Mouse (Mus musculus) liver, embryonic 16.5 days (tissue): ENCODE measurements around the gene AA986860. TPM values are rescaled to one million over a fixed set of nuclear protein-coding genes. Genes with fewer than 3 reads are reported as not detected.

Source experiments
- ATAC-seq: fragments of 200-750 bp; cut with Nextera tagmentation; 2 replicates; pipeline ENCODE4 v1.8.0; 2017; ENCODE audit warnings: low read depth, mild to moderate bottlenecking, moderate number of reproducible peaks, moderate library complexity
- H3K27ac ChIP-seq: fragments of 300-500 bp; sonication (generic); 2 replicates; pipeline ENCODE4 v1.5.1; 2014; ENCODE audit warnings: mild to moderate bottlenecking, low read length
- H3K27me3 ChIP-seq: fragments of 300-500 bp; sonication (generic); 2 replicates; pipeline ENCODE4 v1.6.1; 2014; ENCODE audit warnings: low read depth, low read length, mixed read lengths; ENCODE audit not compliant: control insufficient read depth, insufficient read depth
- H3K36me3 ChIP-seq: fragments of 300-500 bp; sonication (generic); 2 replicates; pipeline ENCODE4 v1.6.1; 2014; ENCODE audit warnings: mild to moderate bottlenecking; ENCODE audit not compliant: control insufficient read depth, insufficient read depth
- H3K4me1 ChIP-seq: fragments of 300-500 bp; sonication (generic); 2 replicates; pipeline ENCODE4 v1.6.1; 2014; ENCODE audit warnings: low read depth, low read length, mixed read lengths; ENCODE audit not compliant: control insufficient read depth
- H3K4me2 ChIP-seq: fragments of 300-500 bp; sonication (generic); 2 replicates; pipeline ENCODE4 v1.6.1; 2014; ENCODE audit warnings: low read depth, low read length, mixed read lengths
- H3K4me3 ChIP-seq: fragments of 300-500 bp; sonication (generic); 2 replicates; pipeline ENCODE4 v1.5.1; 2014; ENCODE audit warnings: low read depth, mild to moderate bottlenecking, low read length
- H3K9ac ChIP-seq: fragments of 300-500 bp; sonication (generic); 2 replicates; pipeline ENCODE4 v1.6.1; 2014; ENCODE audit warnings: low read depth, low read length
- H3K9me3 ChIP-seq: fragments of 300-500 bp; sonication (generic); replicated peaks from 2 replicates; pipeline ENCODE4 v1.6.1; 2016; ENCODE audit warnings: low read length; ENCODE audit not compliant: control insufficient read depth
- WGBS: fragments of 180-500 bp; shearing (Covaris S2); extraction: QIAGEN DNeasy Blood & Tissue Kit; methylation state at CpG from one replicate; pipeline ENCODE4 v1.1.7; 2014; ENCODE audit not compliant: insufficient replicate concordance; 5-methylcytosine and 5-hydroxymethylcytosine counted together
- polyA plus RNA-seq: library from polyadenylated mRNA; unstranded; fragments of >200 nt; fragmentation: Nextera tagmentation; extraction: Ambion mirVana; gene quantifications from 2 replicates; pipeline ENCODE4 v1.2.1, GENCODE M21; 2015

AA986860 gene
- polyA plus RNA-seq, 1 experiment from 2014 or later = 7.3 TPM

DNA sequence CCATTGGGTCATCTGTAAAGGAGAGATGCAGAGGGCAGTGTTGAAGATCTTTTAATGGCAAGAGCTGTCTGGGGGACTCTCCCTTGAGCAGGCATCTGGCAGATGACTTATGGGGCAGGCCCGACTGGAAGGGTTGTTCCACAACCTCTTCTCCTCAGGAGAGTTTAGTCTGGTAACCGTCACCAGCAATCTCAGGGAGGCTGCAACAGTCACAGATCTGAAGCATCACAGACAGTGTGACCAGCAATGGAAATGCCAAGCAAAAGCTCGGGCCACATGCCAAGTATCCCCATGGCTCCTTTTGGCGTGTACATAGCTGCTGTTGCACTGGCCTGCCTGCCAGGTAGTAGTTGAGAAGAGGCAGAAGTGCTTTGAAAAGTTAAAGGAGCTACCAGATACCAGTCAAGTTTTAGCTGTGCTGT is 8.5 kb downstream of the AA986860 start:
- H3K9ac ChIP-seq = peak overlapping the region; percentile 87
- H3K9me3 ChIP-seq = no peaks in the 10 kb centered on the region
- peaks cover 8% of the 10 kb centered on the region; the same call in 1 of the 2 replicates for H3K36me3 ChIP-seq
- peak overlapping the region; percentile 67 for H3K4me2 ChIP-seq
- 28% methylated on average over 4 of the region's 4 CpGs for WGBS
- ATAC-seq = no peak
- H3K4me1 ChIP-seq = peaks cover 84% of the 10 kb centered on the region
- peak overlapping the region; percentile 67 for H3K4me3 ChIP-seq
- peak overlapping the region; percentile 97 for H3K27ac ChIP-seq
- no peaks in the 10 kb centered on the region for H3K27me3 ChIP-seq

DNA sequence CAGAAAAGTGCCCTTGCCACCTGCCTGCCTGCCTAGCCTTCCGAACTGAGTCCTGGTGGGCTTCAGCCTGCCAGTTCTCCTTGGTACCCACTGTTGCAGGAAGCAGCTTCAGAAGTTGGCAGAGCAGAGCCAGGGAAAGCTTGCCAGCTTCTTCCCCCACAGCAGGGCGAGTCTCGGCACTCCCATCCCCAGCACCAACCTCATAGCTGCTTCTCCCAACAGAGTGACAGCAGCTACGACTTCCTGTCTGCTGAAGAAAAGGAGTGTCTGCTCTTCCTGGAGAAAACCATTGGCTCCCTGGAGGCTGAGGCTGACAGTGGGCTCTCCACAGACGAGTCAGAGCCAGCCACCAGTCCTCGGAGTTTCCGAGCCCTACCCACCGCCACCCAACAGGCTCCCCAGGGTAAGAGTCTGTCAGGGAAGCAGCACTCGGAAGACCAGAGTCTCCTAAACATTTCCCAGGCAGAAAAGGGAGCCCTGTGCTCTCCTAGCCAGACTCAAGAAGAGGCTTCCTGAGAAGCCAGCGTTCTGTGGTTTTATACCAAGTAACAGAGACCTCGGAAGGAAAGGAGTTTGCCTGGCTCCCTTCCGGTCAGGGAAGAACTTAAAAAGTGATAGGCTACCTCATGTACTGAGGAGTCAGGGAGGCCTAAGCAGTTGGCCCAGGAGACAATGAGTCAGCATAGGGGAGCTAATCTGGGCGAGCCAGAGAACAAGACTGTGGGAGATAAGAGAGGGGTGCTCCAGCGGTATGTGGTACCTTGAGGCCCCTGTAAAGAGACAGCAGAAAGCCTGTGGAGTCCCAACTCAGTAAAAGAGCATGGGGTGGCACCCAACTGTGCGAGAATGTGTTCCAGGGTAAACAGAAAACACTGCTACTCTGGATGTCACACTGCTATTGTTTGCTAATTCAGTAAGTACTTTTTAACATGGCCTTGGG is 9.3 kb downstream of the AA986860 start:
- Histone ChIP-seq H3K4me2 (peak overlapping the region; percentile 67), H3K4me3 (peak overlapping the region; percentile 67), H3K27ac (peak overlapping the region; percentile 97), H3K36me3 (peaks cover 8% of the 10 kb centered on the region; the same call in 1 of the 2 replicates), H3K9me3 (no peaks in the 10 kb centered on the region), H3K27me3 (no peaks in the 10 kb centered on the region), H3K4me1 (peaks cover 85% of the 10 kb centered on the region), H3K9ac (peak overlapping the region; percentile 87)
- ATAC-seq = peak; percentile 96
- WGBS = 12% methylated on average over 15 of the region's 15 CpGs

DNA sequence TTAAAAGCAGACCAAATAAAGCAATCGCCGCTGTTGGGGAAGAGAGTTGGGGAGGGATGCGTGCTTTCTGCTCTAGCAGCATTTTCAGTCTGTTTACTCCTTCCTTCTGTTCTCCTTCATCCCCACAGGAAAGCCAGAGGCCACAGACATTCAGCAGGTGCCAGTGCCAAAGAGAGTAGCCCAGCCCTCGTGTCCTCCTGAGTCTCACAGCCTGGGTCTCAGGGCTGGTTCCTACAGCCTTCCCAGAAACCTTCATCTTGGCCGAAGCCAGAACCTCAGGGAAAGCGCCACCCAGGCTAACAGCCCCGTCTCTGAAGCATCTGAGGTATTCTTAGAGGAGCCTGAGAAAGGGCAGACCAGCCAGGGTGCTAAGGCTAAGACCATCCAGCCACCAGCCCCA is 10.4 kb downstream of the AA986860 start:
- H3K4me2 ChIP-seq = peak overlapping the region; percentile 67; the same call in 1 of the 2 replicates
- H3K36me3 ChIP-seq = peaks cover 8% of the 10 kb centered on the region; the same call in 1 of the 2 replicates
- H3K27ac ChIP-seq = peak overlapping the region; percentile 97
- peak overlapping the region; percentile 58 for H3K9ac ChIP-seq
- no peak for ATAC-seq
- no peak overlapping the region for H3K4me3 ChIP-seq
- H3K27me3 ChIP-seq = no peaks in the 10 kb centered on the region
- H3K4me1 ChIP-seq = peaks cover 93% of the 10 kb centered on the region
- no peaks in the 10 kb centered on the region for H3K9me3 ChIP-seq
- 72% methylated on average over 7 of the region's 7 CpGs for WGBS

DNA sequence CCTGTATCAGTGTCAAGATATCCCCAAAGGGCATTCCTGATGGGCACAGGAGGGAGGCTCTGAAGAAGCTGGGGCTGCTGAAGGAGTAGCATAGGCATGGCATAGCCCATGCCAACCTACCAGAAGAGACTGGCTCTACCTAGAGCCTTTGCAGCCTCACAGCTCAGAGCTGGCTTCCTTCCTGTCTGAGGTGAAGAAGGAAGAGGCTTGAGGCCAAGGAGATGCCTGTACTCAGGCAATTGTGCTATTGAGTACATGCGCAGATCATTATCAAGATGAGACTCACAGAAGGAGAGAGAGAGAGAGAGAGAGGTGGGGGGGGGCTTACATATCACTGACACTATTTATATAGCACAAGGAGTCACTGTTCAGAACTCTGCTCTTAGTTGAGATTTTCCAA is 12.0 kb downstream of the AA986860 start:
- 38% methylated on average over 1 of the region's 1 CpGs for WGBS
- peaks cover 77% of the 10 kb centered on the region for H3K4me1 ChIP-seq
- peak overlapping the region; percentile 44 for H3K9ac ChIP-seq
- H3K27me3 ChIP-seq = no peaks in the 10 kb centered on the region
- H3K4me2 ChIP-seq = peak overlapping the region; percentile 53
- ATAC-seq = no peak
- H3K4me3 ChIP-seq = no peak overlapping the region
- peak overlapping the region; percentile 97 for H3K27ac ChIP-seq
- H3K36me3 ChIP-seq = peaks cover 8% of the 10 kb centered on the region; the same call in 1 of the 2 replicates
- no peaks in the 10 kb centered on the region for H3K9me3 ChIP-seq

DNA sequence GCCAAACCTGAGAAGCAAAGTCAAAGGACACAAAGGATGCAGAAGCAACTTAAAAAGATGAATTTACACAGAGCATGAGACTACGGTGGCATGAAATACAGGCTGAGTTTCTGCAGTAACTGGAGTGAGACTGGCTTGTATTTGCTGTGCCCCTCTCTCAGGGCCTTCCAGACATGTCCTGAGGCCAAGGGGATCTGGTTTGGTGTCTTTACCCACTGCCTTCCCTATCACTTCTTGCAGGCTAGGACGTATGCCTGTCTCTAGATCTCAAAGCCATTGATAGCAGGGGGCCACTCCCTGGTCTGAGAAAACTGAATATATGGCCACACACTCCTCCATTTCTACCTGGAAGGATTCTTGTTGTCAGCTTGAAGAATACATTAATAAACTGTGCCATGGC is 12.4 kb downstream of the AA986860 start:
- H3K27ac ChIP-seq = peak overlapping the region; percentile 97
- peak overlapping the region; percentile 53 for H3K4me2 ChIP-seq
- H3K36me3 ChIP-seq = peaks cover 8% of the 10 kb centered on the region; the same call in 1 of the 2 replicates
- ATAC-seq = peak; percentile 37
- H3K9ac ChIP-seq = peak overlapping the region; percentile 44
- no peaks in the 10 kb centered on the region for H3K27me3 ChIP-seq
- WGBS = 21% methylated on average over 2 of the region's 2 CpGs
- H3K4me3 ChIP-seq = peak overlapping the region; percentile 5; the same call in 1 of the 2 replicates
- H3K9me3 ChIP-seq = no peaks in the 10 kb centered on the region
- peaks cover 73% of the 10 kb centered on the region for H3K4me1 ChIP-seq

DNA sequence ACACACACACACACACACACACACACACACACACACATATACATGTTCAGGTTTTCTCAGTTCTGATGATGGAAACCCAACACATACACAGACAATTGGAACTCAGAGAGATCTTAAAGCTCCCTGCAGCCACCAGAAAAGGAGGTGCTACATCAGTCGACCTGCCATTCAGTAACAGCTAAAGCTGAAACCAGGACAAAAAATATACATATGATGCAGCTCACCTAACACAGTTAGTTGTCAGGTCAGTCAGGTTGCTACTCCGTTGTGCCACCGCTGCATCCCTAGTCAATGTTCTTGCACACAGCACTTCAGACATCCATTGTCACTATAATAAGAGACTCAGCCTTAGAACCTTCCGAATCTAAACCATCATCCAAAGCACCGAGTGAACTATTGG is 13.2 kb downstream of the AA986860 start:
- Histone ChIP-seq H3K4me1 (peaks cover 66% of the 10 kb centered on the region), H3K27ac (peak overlapping the region; percentile 97), H3K9me3 (no peaks in the 10 kb centered on the region), H3K36me3 (peaks cover 8% of the 10 kb centered on the region; the same call in 1 of the 2 replicates), H3K27me3 (no peaks in the 10 kb centered on the region), H3K9ac (no peak overlapping the region), H3K4me3 (no peak overlapping the region), H3K4me2 (no peak overlapping the region)
- 77% methylated on average over 5 of the region's 5 CpGs for WGBS
- no peak for ATAC-seq

DNA sequence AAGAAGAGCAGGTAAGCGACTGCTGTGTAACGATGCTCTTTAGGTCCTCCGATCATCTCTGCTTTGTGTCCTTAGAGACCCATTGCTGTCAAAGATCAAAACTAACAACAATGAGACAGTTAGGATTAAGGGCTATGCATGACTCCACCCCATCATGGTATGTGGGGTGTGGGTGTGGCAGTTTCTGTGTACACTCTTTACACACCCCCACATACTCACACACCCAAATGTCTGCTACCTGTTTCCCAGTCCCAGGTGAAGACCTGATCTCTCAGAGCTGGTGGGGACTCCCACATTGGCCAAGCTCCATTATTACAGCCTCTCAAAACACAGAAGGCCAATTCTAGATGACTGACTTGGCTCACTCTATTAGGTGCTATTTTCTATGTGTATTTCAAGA is 13.8 kb downstream of the AA986860 start:
- 86% methylated on average over 3 of the region's 3 CpGs for WGBS
- Histone ChIP-seq H3K4me2 (no peak overlapping the region), H3K36me3 (peaks cover 8% of the 10 kb centered on the region; the same call in 1 of the 2 replicates), H3K4me3 (no peak overlapping the region), H3K9ac (no peak overlapping the region), H3K27me3 (no peaks in the 10 kb centered on the region), H3K4me1 (peaks cover 61% of the 10 kb centered on the region), H3K9me3 (no peaks in the 10 kb centered on the region), H3K27ac (peak overlapping the region; percentile 62)
- ATAC-seq = no peak

DNA sequence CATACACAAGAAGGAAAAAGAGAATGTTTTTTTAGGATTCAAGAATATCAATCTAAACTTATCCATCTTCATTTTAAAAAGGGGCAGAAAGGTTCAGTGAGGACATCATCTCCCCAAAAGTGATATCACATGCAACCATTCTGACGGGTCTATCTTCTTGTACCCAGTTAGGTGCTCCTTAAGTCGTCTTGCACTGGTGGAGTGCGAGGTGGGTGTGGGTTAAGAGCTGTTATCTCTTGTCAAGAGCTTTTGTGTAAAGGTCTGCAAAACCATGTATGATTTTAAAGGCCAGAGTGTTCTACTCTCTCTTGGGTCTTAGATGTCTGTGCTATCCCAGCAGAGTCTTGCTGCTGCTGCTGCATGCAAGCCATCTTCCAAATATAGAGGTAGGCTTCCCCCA is 15.0 kb downstream of the AA986860 start:
- H3K36me3 ChIP-seq = peaks cover 8% of the 10 kb centered on the region; the same call in 1 of the 2 replicates
- H3K9me3 ChIP-seq = no peaks in the 10 kb centered on the region
- H3K27me3 ChIP-seq = no peaks in the 10 kb centered on the region
- no peak overlapping the region for H3K4me2 ChIP-seq
- H3K27ac ChIP-seq = no peak overlapping the region
- H3K4me3 ChIP-seq = no peak overlapping the region
- no peak for ATAC-seq
- WGBS = 18% methylated on average over 3 of the region's 3 CpGs
- peaks cover 52% of the 10 kb centered on the region for H3K4me1 ChIP-seq
- H3K9ac ChIP-seq = no peak overlapping the region

DNA sequence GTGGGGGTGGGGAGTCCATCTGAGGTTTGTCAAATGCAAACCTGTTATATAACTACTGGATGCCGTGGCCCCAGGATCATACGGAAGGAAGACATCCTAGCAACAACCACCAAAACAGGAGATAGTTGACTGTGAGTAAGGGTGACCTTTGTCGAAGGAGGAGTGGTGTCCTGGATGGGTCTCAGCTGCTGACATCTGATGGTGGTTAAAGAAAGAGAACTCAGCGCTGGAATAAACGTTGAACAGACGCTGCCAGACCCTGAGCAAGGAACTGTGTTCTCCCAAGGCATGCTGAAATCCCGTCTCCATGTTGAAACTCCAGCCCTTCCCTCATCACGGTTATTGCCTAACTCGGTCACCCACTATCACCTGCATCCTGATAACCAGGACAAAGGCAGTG is 27.9 kb downstream of the AA986860 start:
- peaks cover 7% of the 10 kb centered on the region for H3K4me1 ChIP-seq
- no peaks in the 10 kb centered on the region for H3K36me3 ChIP-seq
- WGBS = 49% methylated on average over 9 of the region's 9 CpGs
- no peak for ATAC-seq
- H3K4me2 ChIP-seq = no peak overlapping the region
- no peak overlapping the region for H3K9ac ChIP-seq
- no peaks in the 10 kb centered on the region for H3K27me3 ChIP-seq
- H3K9me3 ChIP-seq = no peaks in the 10 kb centered on the region
- H3K4me3 ChIP-seq = no peak overlapping the region
- H3K27ac ChIP-seq = no peak overlapping the region
